Mouse (Mus musculus) limb, embryonic 14.5 days (tissue): ENCODE data around the gene Rassf7. TPM values are rescaled to one million over a fixed set of nuclear protein-coding genes. Genes with fewer than 3 reads are reported as not detected.

Experiments used
- ATAC-seq: fragments of 200-750 bp; cut with Nextera tagmentation; 2 replicates; pipeline ENCODE4 v1.8.0; 2017; ENCODE audit warnings: low read depth, moderate number of reproducible peaks, moderate TSS enrichment; ENCODE audit not compliant: low FRiP score
- DNase-seq: peaks from one replicate; pipeline ENCODE4 v3.0.0-alpha.2; 2015; ENCODE audit warnings: low spot score
- H3K27ac ChIP-seq: fragments of 300-500 bp; sonication (generic); replicated peaks from 2 replicates; pipeline ENCODE4 v1.5.1; 2014; ENCODE audit warnings: low read depth, mild to moderate bottlenecking, low read length, moderate library complexity, mixed read lengths
- H3K27me3 ChIP-seq: fragments of 300-500 bp; sonication (generic); 2 replicates; pipeline ENCODE4 v1.6.1; 2014; ENCODE audit warnings: low read length, mixed read lengths; ENCODE audit not compliant: control insufficient read depth, insufficient read depth
- H3K36me3 ChIP-seq: fragments of 300-500 bp; sonication (generic); 2 replicates; pipeline ENCODE4 v1.6.1; 2014; ENCODE audit warnings: mild to moderate bottlenecking, low read length, moderate library complexity, mixed read lengths; ENCODE audit not compliant: control insufficient read depth, insufficient read depth
- H3K4me1 ChIP-seq: fragments of 300-500 bp; sonication (generic); 2 replicates; pipeline ENCODE4 v1.6.1; 2014; ENCODE audit warnings: antibody characterized with exemption, low read length, mixed read lengths; ENCODE audit not compliant: control insufficient read depth, insufficient read depth
- H3K4me2 ChIP-seq: fragments of 300-500 bp; sonication (generic); replicated peaks from 2 replicates; pipeline ENCODE4 v1.6.1; 2014; ENCODE audit warnings: low read depth, mild to moderate bottlenecking, low read length, moderate library complexity; ENCODE audit not compliant: severe bottlenecking
- H3K4me3 ChIP-seq: fragments of 300-500 bp; sonication (generic); replicated peaks from 2 replicates; pipeline ENCODE4 v1.5.1; 2014; ENCODE audit warnings: low read length
- H3K9ac ChIP-seq: fragments of 300-500 bp; sonication (generic); 2 replicates; pipeline ENCODE4 v1.6.1; 2014; ENCODE audit warnings: mild to moderate bottlenecking, low read depth, low read length, moderate library complexity; ENCODE audit not compliant: severe bottlenecking
- H3K9me3 ChIP-seq: fragments of 300-500 bp; sonication (generic); 2 replicates; pipeline ENCODE4 v1.6.1; 2016; ENCODE audit warnings: low read length; ENCODE audit not compliant: control insufficient read depth
- POLR2A ChIP-seq: fragments of 200-500 bp; IDR thresholded peaks from 2 replicates; pipeline ENCODE4 v1.8.0; 2012; ENCODE audit warnings: inconsistent platforms, mild to moderate bottlenecking, moderate library complexity, borderline replicate concordance; ENCODE audit not compliant: insufficient read depth, insufficient read length; ENCODE audit errors: extremely low read depth
- WGBS: fragments of 180-500 bp; shearing (Covaris S2); extraction: QIAGEN DNeasy Blood & Tissue Kit; methylation state at CpG from one replicate; pipeline ENCODE4 v1.1.7; 2014; 5-methylcytosine and 5-hydroxymethylcytosine counted together
- microRNA counts: library from miRNA; unstranded; fragments of <30 nt; microRNA quantifications from one replicate; lab custom pipeline; 2016
- microRNA-seq: library from miRNA; unstranded; fragments of <30 nt; microRNA quantifications from one replicate; pipeline ENCODE4, GENCODE M21; 2016
- polyA plus RNA-seq, 2 experiments: library from polyadenylated mRNA; depleted of rRNA in 1 of 2; stranded (reverse) in 1 of 2; unstranded in 1 of 2; fragments of >200 nt; fragmentation: Nextera tagmentation in 1 of 2; extraction: Ambion mirVana in 1 of 2; gene quantifications; 2 replicates each; pipeline versions ENCODE4 v1.2.1 to v1.2.3; 2012 to 2014

The Rassf7 gene
- polyA plus RNA-seq, 2 experiments, result 30.9 to 40.0 TPM

DNA sequence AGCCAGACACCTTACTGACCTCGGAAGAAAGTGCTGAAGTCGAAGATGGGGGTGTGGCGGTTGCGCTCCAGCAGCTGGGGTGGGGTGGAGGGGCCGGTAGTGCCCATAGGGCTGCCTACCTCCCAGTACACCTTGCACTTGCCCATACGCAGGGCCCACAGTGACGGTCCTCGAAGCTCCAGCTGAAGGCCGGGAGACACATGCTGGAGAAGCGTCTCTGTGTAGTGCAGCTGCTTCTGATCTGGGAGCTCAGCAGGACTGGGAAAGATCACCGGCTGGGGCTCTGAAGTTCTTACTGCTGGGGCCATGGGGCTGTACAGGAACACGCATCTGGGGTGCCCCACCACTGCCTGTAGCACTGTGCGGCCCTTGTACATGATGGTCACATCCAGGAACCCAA is 48.0 kb downstream of the Rassf7 start:
- H3K9me3 ChIP-seq, result no peaks in the 10 kb centered on the region
- no peaks in the 10 kb centered on the region for H3K27me3 ChIP-seq
- H3K4me3 ChIP-seq, result no peak overlapping the region
- no peak for DNase-seq
- TF ChIP-seq POLR2A, result no peak
- no peak overlapping the region for H3K4me2 ChIP-seq
- no peak for ATAC-seq
- no peak overlapping the region for H3K9ac ChIP-seq
- WGBS, result 82% methylated on average over 13 of the region's 13 CpGs
- H3K4me1 ChIP-seq, result peaks cover 8% of the 10 kb centered on the region; the same call in 1 of the 2 replicates
- H3K36me3 ChIP-seq, result peaks cover 59% of the 10 kb centered on the region
- no peak overlapping the region for H3K27ac ChIP-seq

DNA sequence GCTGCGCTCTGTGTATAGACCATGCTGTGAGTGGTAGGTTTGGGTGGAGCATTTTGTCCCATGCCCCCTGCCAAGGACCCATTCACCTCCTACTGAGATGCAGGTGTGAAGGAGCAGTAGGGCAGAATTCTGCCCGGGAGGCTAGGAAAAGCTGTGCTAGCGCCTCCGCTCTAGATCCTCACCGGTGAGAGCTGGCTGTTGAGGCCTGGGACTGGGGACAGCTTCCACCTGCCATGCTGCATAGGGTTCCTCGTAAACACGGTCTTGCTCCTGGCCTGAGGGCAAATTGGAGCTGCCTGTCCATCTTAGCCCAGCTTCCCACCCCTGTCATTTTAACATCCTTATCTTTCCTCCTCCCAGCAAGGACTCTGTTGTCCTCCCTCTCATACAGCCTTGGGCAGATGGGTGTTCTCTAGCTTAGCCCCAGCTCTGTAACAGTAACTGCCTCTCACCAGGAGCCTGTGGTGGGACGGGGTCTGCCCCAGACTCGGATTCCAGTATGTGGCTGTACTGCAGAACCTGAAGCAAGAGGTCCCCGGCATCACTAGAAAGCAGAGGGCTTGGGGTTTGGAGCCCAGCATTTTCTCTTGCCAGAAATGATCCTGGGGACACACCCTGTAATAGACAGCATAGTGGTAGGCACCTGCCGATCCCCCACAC is 48.5 kb downstream of the Rassf7 start:
- ATAC-seq (no peak), DNase-seq (no peak)
- 66% methylated on average over 11 of the region's 11 CpGs for WGBS
- no peak overlapping the region for H3K9ac ChIP-seq
- no peak overlapping the region for H3K27ac ChIP-seq
- TF ChIP-seq POLR2A, result no peak
- no peak overlapping the region for H3K4me3 ChIP-seq
- no peaks in the 10 kb centered on the region for H3K27me3 ChIP-seq
- no peaks in the 10 kb centered on the region for H3K9me3 ChIP-seq
- H3K36me3 ChIP-seq, result peaks cover 53% of the 10 kb centered on the region
- H3K4me2 ChIP-seq, result no peak overlapping the region
- peaks cover 8% of the 10 kb centered on the region; the same call in 1 of the 2 replicates for H3K4me1 ChIP-seq

DNA sequence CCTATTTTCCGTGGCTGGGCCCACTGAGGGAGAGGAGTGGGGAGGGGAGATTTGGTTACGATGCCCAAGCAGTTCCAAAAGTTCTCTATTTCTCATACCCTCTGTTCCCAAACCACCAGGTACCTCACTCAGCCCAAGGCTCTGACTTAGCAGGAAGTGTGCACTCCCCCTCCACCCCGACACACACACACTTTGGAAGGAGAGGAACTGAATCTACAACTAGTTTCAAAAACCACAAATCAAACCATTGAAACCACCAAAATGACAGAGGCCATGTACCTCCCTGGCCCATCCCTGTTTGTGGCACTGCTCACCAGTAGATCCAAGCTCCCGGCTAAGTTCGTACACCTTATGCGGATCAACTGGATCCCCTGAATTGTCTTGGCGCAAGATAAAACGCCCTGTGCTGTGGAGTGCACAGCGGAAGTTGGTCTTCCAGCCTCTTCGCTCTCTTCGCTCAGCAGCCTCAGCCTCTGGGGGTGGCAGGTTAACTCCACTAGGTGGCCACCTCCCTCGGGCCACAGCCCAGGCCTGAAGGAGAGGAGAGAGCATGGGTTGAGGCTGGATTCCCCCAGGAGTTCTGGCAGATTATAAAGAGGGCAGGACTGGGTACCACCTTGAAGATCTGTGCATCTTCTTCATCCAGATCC is 49.2 kb downstream of the Rassf7 start:
- Histone ChIP-seq H3K9ac (no peak overlapping the region), H3K4me2 (0 out of 2 replicates have a peak overlapping the region, but pooled peaks have one; percentile 80), H3K4me3 (no peak overlapping the region), H3K27me3 (no peaks in the 10 kb centered on the region), H3K27ac (no peak overlapping the region), H3K9me3 (no peaks in the 10 kb centered on the region), H3K36me3 (peaks cover 46% of the 10 kb centered on the region), H3K4me1 (peaks cover 8% of the 10 kb centered on the region; the same call in 1 of the 2 replicates)
- no peak for TF ChIP-seq POLR2A
- 34% methylated on average over 12 of the region's 12 CpGs for WGBS
- DNase-seq (no peak), ATAC-seq (0 out of 2 replicates have a peak, but pooled peaks have one; percentile 31)

DNA sequence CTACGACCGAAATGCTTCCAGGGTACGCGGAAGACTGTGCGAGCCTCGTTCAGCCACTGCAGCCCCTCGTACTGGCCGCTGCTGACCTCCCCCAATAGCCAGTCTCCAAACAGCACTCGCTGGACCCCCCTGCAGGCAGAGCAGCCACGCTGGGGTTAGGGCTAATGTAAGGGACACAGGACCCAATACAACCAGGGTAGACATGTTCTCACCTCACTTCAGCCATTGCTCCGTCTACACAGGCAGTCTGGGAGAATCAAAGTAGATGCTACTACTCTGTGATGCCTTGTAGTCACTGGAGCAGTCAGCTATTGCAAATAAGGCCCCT is 49.7 kb downstream of the Rassf7 start:
- H3K27ac ChIP-seq, result no peak overlapping the region
- peak overlapping the region; percentile 80; the same call in 1 of the 2 replicates for H3K4me2 ChIP-seq
- H3K4me3 ChIP-seq, result 0 out of 2 replicates have a peak overlapping the region, but pooled peaks have one; percentile 46
- H3K4me1 ChIP-seq, result peaks cover 8% of the 10 kb centered on the region; the same call in 1 of the 2 replicates
- H3K27me3 ChIP-seq, result no peaks in the 10 kb centered on the region
- ATAC-seq (no peak), DNase-seq (no peak)
- H3K36me3 ChIP-seq, result peaks cover 41% of the 10 kb centered on the region
- no peaks in the 10 kb centered on the region for H3K9me3 ChIP-seq
- 37% methylated on average over 11 of the region's 11 CpGs for WGBS
- no peak for TF ChIP-seq POLR2A
- no peak overlapping the region for H3K9ac ChIP-seq

DNA sequence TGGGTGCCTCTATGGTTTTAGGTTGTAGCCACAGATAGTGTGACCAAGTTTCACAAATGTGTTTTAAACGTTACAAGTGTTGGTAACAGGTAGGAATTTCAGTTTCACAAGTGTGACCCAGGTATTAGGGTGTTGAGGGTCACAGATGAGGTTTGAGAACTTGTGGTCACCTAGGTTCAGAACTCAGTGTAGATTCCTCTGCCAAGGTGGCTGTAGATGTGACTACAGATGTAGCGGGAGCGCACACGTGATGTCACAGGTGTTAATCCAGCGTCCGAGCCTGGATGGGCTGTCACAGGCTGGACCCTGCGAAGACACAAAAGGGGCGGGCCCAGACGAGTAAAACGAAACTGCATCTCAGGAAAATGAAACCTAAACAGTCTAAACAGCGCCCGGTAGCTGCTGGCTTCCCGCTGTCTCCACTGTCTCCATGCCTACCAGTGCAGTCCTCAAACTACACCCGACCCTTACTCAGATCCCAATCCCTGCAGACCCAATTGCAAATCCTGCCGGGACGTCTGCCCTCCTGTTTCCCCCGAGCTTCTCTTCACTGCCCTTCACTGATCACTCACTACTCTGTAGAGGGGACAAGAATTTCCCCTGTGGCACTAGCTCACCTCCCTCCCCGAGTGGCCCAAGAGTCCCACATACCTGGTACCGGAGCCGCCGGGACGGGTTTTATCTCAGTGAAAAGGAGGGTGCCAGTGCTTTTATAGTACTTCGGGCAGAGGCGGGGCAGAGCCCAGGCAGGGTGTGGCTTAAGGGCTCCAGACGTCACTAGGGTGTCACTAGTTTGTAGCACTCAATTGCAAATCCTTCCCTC is 50.3 kb downstream of the Rassf7 start, which contains the start of gene Irf7:
Irf7 (minus strand) TSS at position 743 of the 823 bp plus-strand sequence.
- no peak for TF ChIP-seq POLR2A
- DNase-seq (peak; percentile 46), ATAC-seq (peak; percentile 58; the same call in 1 of the 2 replicates)
- Histone ChIP-seq H3K4me1 (peaks cover 8% of the 10 kb centered on the region; the same call in 1 of the 2 replicates), H3K27ac (no peak within 1 kb of the TSS), H3K36me3 (peaks cover 36% of the 10 kb centered on the region), H3K4me2 (peak within 1 kb of the TSS; percentile 80), H3K27me3 (no peaks in the 10 kb centered on the region), H3K9ac (peak within 1 kb of the TSS; percentile 53), H3K4me3 (peak within 1 kb of the TSS; percentile 46), H3K9me3 (no peaks in the 10 kb centered on the region)
- 8% methylated on average over 25 of the region's 25 CpGs for WGBS

MicroRNAs within 50 kb of the gene (microRNA counts, 519-probe panel; counts per million panel counts)
- microRNA mmu-miR-210 (lab: Ali Mortazavi, UCI), result 3,712 counts per million, percentile 75 among the panel's probes with 10 or more counts

Small RNA genes lying within 50 kb of the gene (microRNA-seq; reads per million reads assigned to microRNA genes)
- gene Mir210, result 809 reads per million, percentile 70 among the genes with 10 or more reads in this experiment

Other genes starting within 250 kb of the Rassf7 start
- gene Ifitm1, start 248.6 kb upstream of the Rassf7 start, polyA plus RNA-seq (2012; rRNA removed), result 68.1 and 115 TPM in 2 replicates
- gene Ifitm1, start 248.6 kb upstream of the Rassf7 start, polyA plus RNA-seq (2014; fragmentation: Nextera tagmentation; extraction: Ambion mirVana), result 55.4 and 66.7 TPM in 2 replicates
- gene Ifitm3, start 205.1 kb upstream of the Rassf7 start, polyA plus RNA-seq (2012; rRNA removed), result 85.6 and 91.3 TPM in 2 replicates
- gene Ifitm3, start 205.1 kb upstream of the Rassf7 start, polyA plus RNA-seq (2014; fragmentation: Nextera tagmentation; extraction: Ambion mirVana), result 184 and 201 TPM in 2 replicates
- gene Ifitm6, start 197.9 kb upstream of the Rassf7 start, polyA plus RNA-seq (2012; rRNA removed), result 1.3 and 1.8 TPM in 2 replicates
- 1.2 and 1.7 TPM in 2 replicates for gene Ifitm6, start 197.9 kb upstream of the Rassf7 start, polyA plus RNA-seq (2014; fragmentation: Nextera tagmentation; extraction: Ambion mirVana)
- not detected in 2 replicates for gene Gm17387, start 186.7 kb upstream of the Rassf7 start, polyA plus RNA-seq (2012; rRNA removed)
- not detected in 2 replicates for gene Gm17387, start 186.7 kb upstream of the Rassf7 start, polyA plus RNA-seq (2014; fragmentation: Nextera tagmentation; extraction: Ambion mirVana)
- gene B4galnt4, start 154.8 kb upstream of the Rassf7 start, polyA plus RNA-seq (2012; rRNA removed), result 46.5 and 53.7 TPM in 2 replicates
- gene B4galnt4, start 154.8 kb upstream of the Rassf7 start, polyA plus RNA-seq (2014; fragmentation: Nextera tagmentation; extraction: Ambion mirVana), result 12.3 and 17.1 TPM in 2 replicates
- 37.6 and 38.8 TPM in 2 replicates for gene Pkp3, start 137.6 kb upstream of the Rassf7 start, polyA plus RNA-seq (2012; rRNA removed)
- gene Pkp3, start 137.6 kb upstream of the Rassf7 start, polyA plus RNA-seq (2014; fragmentation: Nextera tagmentation; extraction: Ambion mirVana), result 62.4 and 65.9 TPM in 2 replicates
- gene Sigirr, start 115.3 kb upstream of the Rassf7 start, polyA plus RNA-seq (2012; rRNA removed), result 2.5 and 3.1 TPM in 2 replicates
- gene Sigirr, start 115.3 kb upstream of the Rassf7 start, polyA plus RNA-seq (2014; fragmentation: Nextera tagmentation; extraction: Ambion mirVana), result 2.7 and 4.0 TPM in 2 replicates
- gene Ano9, start 98.1 kb upstream of the Rassf7 start, polyA plus RNA-seq (2012; rRNA removed), result 6.3 and 8.0 TPM in 2 replicates
- 3.6 and 4.3 TPM in 2 replicates for gene Ano9, start 98.1 kb upstream of the Rassf7 start, polyA plus RNA-seq (2014; fragmentation: Nextera tagmentation; extraction: Ambion mirVana)
- 49.2 and 61.0 TPM in 2 replicates for gene Ptdss2, start 93.5 kb upstream of the Rassf7 start, polyA plus RNA-seq (2012; rRNA removed)
- gene Ptdss2, start 93.5 kb upstream of the Rassf7 start, polyA plus RNA-seq (2014; fragmentation: Nextera tagmentation; extraction: Ambion mirVana), result 67.8 and 68.6 TPM in 2 replicates
- 92.3 and 105 TPM in 2 replicates for gene Rnh1, start 43.0 kb upstream of the Rassf7 start, polyA plus RNA-seq (2012; rRNA removed)
- gene Rnh1, start 43.0 kb upstream of the Rassf7 start, polyA plus RNA-seq (2014; fragmentation: Nextera tagmentation; extraction: Ambion mirVana), result 190 and 216 TPM in 2 replicates
- gene Hras, start 21.9 kb upstream of the Rassf7 start, polyA plus RNA-seq (2012; rRNA removed), result 111 and 112 TPM in 2 replicates
- 136 and 143 TPM in 2 replicates for gene Hras, start 21.9 kb upstream of the Rassf7 start, polyA plus RNA-seq (2014; fragmentation: Nextera tagmentation; extraction: Ambion mirVana)
- gene Lrrc56, start 21.7 kb upstream of the Rassf7 start, polyA plus RNA-seq (2012; rRNA removed), result 14.8 and 17.8 TPM in 2 replicates
- gene Lrrc56, start 21.7 kb upstream of the Rassf7 start, polyA plus RNA-seq (2014; fragmentation: Nextera tagmentation; extraction: Ambion mirVana), result 5.8 and 8.3 TPM in 2 replicates
- 6.6 and 6.9 TPM in 2 replicates for gene Lmntd2, start 1.8 kb upstream of the Rassf7 start, polyA plus RNA-seq (2012; rRNA removed)
- gene Lmntd2, start 1.8 kb upstream of the Rassf7 start, polyA plus RNA-seq (2014; fragmentation: Nextera tagmentation; extraction: Ambion mirVana), result 0.95 and 1.7 TPM in 2 replicates
- 37.6 and 42.6 TPM in 2 replicates for gene Phrf1, start 12.9 kb downstream of the Rassf7 start, polyA plus RNA-seq (2012; rRNA removed)
- 65.9 and 72.7 TPM in 2 replicates for gene Phrf1, start 12.9 kb downstream of the Rassf7 start, polyA plus RNA-seq (2014; fragmentation: Nextera tagmentation; extraction: Ambion mirVana)
- gene Irf7, start 50.6 kb downstream of the Rassf7 start, polyA plus RNA-seq (2012; rRNA removed), result 3.2 and 4.6 TPM in 2 replicates
- gene Irf7, start 50.6 kb downstream of the Rassf7 start, polyA plus RNA-seq (2014; fragmentation: Nextera tagmentation; extraction: Ambion mirVana), result 2.1 TPM in 2 replicates
- gene Cdhr5, start 60.9 kb downstream of the Rassf7 start, polyA plus RNA-seq (2012; rRNA removed), result 0.29 and 0.35 TPM in 2 replicates
- 0.18 and 0.43 TPM in 2 replicates for gene Cdhr5, start 60.9 kb downstream of the Rassf7 start, polyA plus RNA-seq (2014; fragmentation: Nextera tagmentation; extraction: Ambion mirVana)
- 17.5 and 17.6 TPM in 2 replicates for gene Sct, start 63.3 kb downstream of the Rassf7 start, polyA plus RNA-seq (2012; rRNA removed)
- 14.2 and 17.3 TPM in 2 replicates for gene Sct, start 63.3 kb downstream of the Rassf7 start, polyA plus RNA-seq (2014; fragmentation: Nextera tagmentation; extraction: Ambion mirVana)
- gene Drd4, start 76.1 kb downstream of the Rassf7 start, polyA plus RNA-seq (2012; rRNA removed), result 3.1 and 4.0 TPM in 2 replicates
- 1.5 and 2.0 TPM in 2 replicates for gene Drd4, start 76.1 kb downstream of the Rassf7 start, polyA plus RNA-seq (2014; fragmentation: Nextera tagmentation; extraction: Ambion mirVana)
- 47.0 TPM in 2 replicates for gene Deaf1, start 111.8 kb downstream of the Rassf7 start, polyA plus RNA-seq (2012; rRNA removed)
- 82.6 and 89.1 TPM in 2 replicates for gene Deaf1, start 111.8 kb downstream of the Rassf7 start, polyA plus RNA-seq (2014; fragmentation: Nextera tagmentation; extraction: Ambion mirVana)
- 55.6 and 59.5 TPM in 2 replicates for gene Tmem80, start 111.9 kb downstream of the Rassf7 start, polyA plus RNA-seq (2012; rRNA removed)
- gene Tmem80, start 111.9 kb downstream of the Rassf7 start, polyA plus RNA-seq (2014; fragmentation: Nextera tagmentation; extraction: Ambion mirVana), result 23.4 and 23.6 TPM in 2 replicates
- 20.3 and 22.4 TPM in 2 replicates for gene Eps8l2, start 123.0 kb downstream of the Rassf7 start, polyA plus RNA-seq (2012; rRNA removed)
- 17.0 and 19.0 TPM in 2 replicates for gene Eps8l2, start 123.0 kb downstream of the Rassf7 start, polyA plus RNA-seq (2014; fragmentation: Nextera tagmentation; extraction: Ambion mirVana)
- 161 and 188 TPM in 2 replicates for gene Taldo1, start 176.3 kb downstream of the Rassf7 start, polyA plus RNA-seq (2012; rRNA removed)
- 238 and 243 TPM in 2 replicates for gene Taldo1, start 176.3 kb downstream of the Rassf7 start, polyA plus RNA-seq (2014; fragmentation: Nextera tagmentation; extraction: Ambion mirVana)
- gene Gatd1, start 198.3 kb downstream of the Rassf7 start, polyA plus RNA-seq (2012; rRNA removed), result 92.3 and 108 TPM in 2 replicates
- gene Gatd1, start 198.3 kb downstream of the Rassf7 start, polyA plus RNA-seq (2014; fragmentation: Nextera tagmentation; extraction: Ambion mirVana), result 49.0 and 51.2 TPM in 2 replicates
- 1.8 TPM in 2 replicates for gene Cend1, start 213.6 kb downstream of the Rassf7 start, polyA plus RNA-seq (2012; rRNA removed)
- gene Cend1, start 213.6 kb downstream of the Rassf7 start, polyA plus RNA-seq (2014; fragmentation: Nextera tagmentation; extraction: Ambion mirVana), result 0.66 and 0.75 TPM in 2 replicates
- 75.1 and 104 TPM in 2 replicates for gene Slc25a22, start 222.0 kb downstream of the Rassf7 start, polyA plus RNA-seq (2012; rRNA removed)
- 22.8 and 32.2 TPM in 2 replicates for gene Slc25a22, start 222.0 kb downstream of the Rassf7 start, polyA plus RNA-seq (2014; fragmentation: Nextera tagmentation; extraction: Ambion mirVana)
- 25.0 and 43.0 TPM in 2 replicates for gene Pidd1, start 228.2 kb downstream of the Rassf7 start, polyA plus RNA-seq (2012; rRNA removed)
- gene Pidd1, start 228.2 kb downstream of the Rassf7 start, polyA plus RNA-seq (2014; fragmentation: Nextera tagmentation; extraction: Ambion mirVana), result 6.9 and 8.2 TPM in 2 replicates
- 909 and 1,375 TPM in 2 replicates for gene Rplp2, start 231.5 kb downstream of the Rassf7 start, polyA plus RNA-seq (2012; rRNA removed)
- gene Rplp2, start 231.5 kb downstream of the Rassf7 start, polyA plus RNA-seq (2014; fragmentation: Nextera tagmentation; extraction: Ambion mirVana), result 1,364 and 1,396 TPM in 2 replicates
- gene Pnpla2, start 239.3 kb downstream of the Rassf7 start, polyA plus RNA-seq (2012; rRNA removed), result 14.8 and 16.4 TPM in 2 replicates
- gene Pnpla2, start 239.3 kb downstream of the Rassf7 start, polyA plus RNA-seq (2014; fragmentation: Nextera tagmentation; extraction: Ambion mirVana), result 14.5 and 14.8 TPM in 2 replicates
- gene Cracr2b, start 245.2 kb downstream of the Rassf7 start, polyA plus RNA-seq (2012; rRNA removed), result 11.9 and 12.1 TPM in 2 replicates
- gene Cracr2b, start 245.2 kb downstream of the Rassf7 start, polyA plus RNA-seq (2014; fragmentation: Nextera tagmentation; extraction: Ambion mirVana), result 8.3 and 8.8 TPM in 2 replicates